Mouse (Mus musculus) forebrain, embryonic 14.5 days (tissue): Measurements from ENCODE around the gene Ppfibp1. TPM values are rescaled to one million over a fixed set of nuclear protein-coding genes. Genes with fewer than 3 reads are reported as not detected.

Experiments
- ATAC-seq: fragments of 200-750 bp; cut with Nextera tagmentation; 2 replicates; pipeline ENCODE4 v1.8.0; 2017; ENCODE audit warnings: mild to moderate bottlenecking, moderate library complexity
- DNase-seq: peaks from one replicate; pipeline ENCODE4 v3.0.0-alpha.2; 2015; ENCODE audit warnings: low spot score
- H3K27ac ChIP-seq: fragments of 300-500 bp; sonication (generic); 2 replicates; pipeline ENCODE4 v1.5.1; 2014; ENCODE audit warnings: low read depth, mild to moderate bottlenecking, control low read depth, low read length, moderate library complexity
- H3K27me3 ChIP-seq: fragments of 300-500 bp; sonication (generic); replicated peaks from 2 replicates; pipeline ENCODE4 v1.6.1; 2014; ENCODE audit warnings: low read length, control low read depth, mixed read lengths; ENCODE audit not compliant: control insufficient read depth, insufficient read depth
- H3K36me3 ChIP-seq: fragments of 300-500 bp; sonication (generic); 2 replicates; pipeline ENCODE4 v1.6.1; 2014; ENCODE audit warnings: low read length, control low read depth; ENCODE audit not compliant: control insufficient read depth, insufficient read depth
- H3K4me1 ChIP-seq: fragments of 300-500 bp; sonication (generic); 2 replicates; pipeline ENCODE4 v1.6.1; 2014; ENCODE audit warnings: antibody characterized with exemption, low read length, control low read depth; ENCODE audit not compliant: control insufficient read depth, insufficient read depth
- H3K4me2 ChIP-seq: fragments of 300-500 bp; sonication (generic); 2 replicates; pipeline ENCODE4 v1.6.1; 2014; ENCODE audit warnings: mild to moderate bottlenecking, control low read depth, low read length
- H3K4me3 ChIP-seq: fragments of 300-500 bp; sonication (generic); 2 replicates; pipeline ENCODE4 v1.5.1; 2014; ENCODE audit warnings: low read depth, low read length, control low read depth
- H3K9ac ChIP-seq: fragments of 300-500 bp; sonication (generic); 2 replicates; pipeline ENCODE4 v1.6.1; 2014; ENCODE audit warnings: mild to moderate bottlenecking, low read length, control low read depth, moderate library complexity
- H3K9me3 ChIP-seq: fragments of 300-500 bp; sonication (generic); replicated peaks from 2 replicates; pipeline ENCODE4 v1.6.1; 2016; ENCODE audit warnings: low read length, control low read depth, mixed read lengths; ENCODE audit not compliant: control insufficient read depth
- WGBS: fragments of 180-500 bp; shearing (Covaris S2); extraction: QIAGEN DNeasy Blood & Tissue Kit; methylation state at CpG from one replicate; pipeline ENCODE4 v1.1.7; 2014; 5-methylcytosine and 5-hydroxymethylcytosine counted together
- polyA plus RNA-seq: library from polyadenylated mRNA; unstranded; fragments of >200 nt; fragmentation: Nextera tagmentation; extraction: Ambion mirVana; gene quantifications from 2 replicates; pipeline ENCODE4 v1.2.1, GENCODE M21; 2014

Gene Ppfibp1
- polyA plus RNA-seq, 1 experiment from 2014 or later: 10.9 TPM

GRCm38 (mm10) chr6:146955475-146955874 is 67.2 kb downstream of the Ppfibp1 start:
- no peak overlapping the region for H3K9ac ChIP-seq
- H3K4me3 ChIP-seq: no peak overlapping the region
- H3K36me3 ChIP-seq: no peaks in the 10 kb centered on the region
- no peaks in the 10 kb centered on the region for H3K9me3 ChIP-seq
- DNase-seq: no peak
- no peak for ATAC-seq
- peaks cover 4% of the 10 kb centered on the region; the same call in 1 of the 2 replicates for H3K4me1 ChIP-seq
- H3K4me2 ChIP-seq: no peak overlapping the region
- no peaks in the 10 kb centered on the region for H3K27me3 ChIP-seq
- WGBS: 69% methylated on average over 1 of the region's 1 CpGs
- no peak overlapping the region for H3K27ac ChIP-seq

GRCm38 (mm10) chr6:146955896-146956295 is 67.6 kb downstream of the Ppfibp1 start:
- DNase-seq: peak; percentile 11
- no peaks in the 10 kb centered on the region for H3K36me3 ChIP-seq
- 0 out of 2 replicates have a peak, but pooled peaks have one; percentile 10 for ATAC-seq
- no peaks in the 10 kb centered on the region for H3K9me3 ChIP-seq
- H3K9ac ChIP-seq: no peak overlapping the region
- H3K4me3 ChIP-seq: no peak overlapping the region
- H3K27ac ChIP-seq: no peak overlapping the region
- 4% methylated on average over 12 of the region's 12 CpGs for WGBS
- no peaks in the 10 kb centered on the region for H3K27me3 ChIP-seq
- H3K4me1 ChIP-seq: peaks cover 4% of the 10 kb centered on the region; the same call in 1 of the 2 replicates
- H3K4me2 ChIP-seq: no peak overlapping the region

DNA sequence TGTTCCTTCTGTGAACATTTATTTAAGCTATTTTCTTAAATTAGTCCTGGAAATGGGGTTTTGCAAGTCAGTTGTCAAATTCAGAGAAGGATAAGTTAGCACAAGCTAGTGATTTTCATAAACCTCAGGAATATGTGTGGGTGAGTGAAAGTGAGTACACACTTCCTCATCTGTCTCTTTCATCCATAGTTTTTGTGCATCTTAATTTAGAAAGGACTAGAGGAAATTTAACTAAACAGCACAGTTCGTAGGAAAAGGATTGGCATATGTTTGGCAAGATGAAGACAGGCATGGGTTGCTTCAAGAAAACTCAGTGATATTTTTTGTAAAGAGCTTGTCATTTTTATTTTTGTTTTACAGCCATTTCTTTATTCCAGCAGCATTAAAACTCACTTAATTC is 68.7 kb downstream of the Ppfibp1 start:
- H3K4me1 ChIP-seq: peaks cover 4% of the 10 kb centered on the region; the same call in 1 of the 2 replicates
- no peaks in the 10 kb centered on the region for H3K36me3 ChIP-seq
- ATAC-seq (no peak), DNase-seq (no peak)
- H3K27ac ChIP-seq: no peak overlapping the region
- H3K9me3 ChIP-seq: no peaks in the 10 kb centered on the region
- no peaks in the 10 kb centered on the region for H3K27me3 ChIP-seq
- WGBS: 83% methylated on average over 1 of the region's 1 CpGs
- no peak overlapping the region for H3K4me2 ChIP-seq
- H3K9ac ChIP-seq: no peak overlapping the region
- no peak overlapping the region for H3K4me3 ChIP-seq

- no peak overlapping the region for H3K9ac ChIP-seq
- ATAC-seq: no peak
- 77% methylated on average over 1 of the region's 1 CpGs for WGBS
- H3K4me2 ChIP-seq: no peak overlapping the region
- DNase-seq: no peak
- no peak overlapping the region for H3K4me3 ChIP-seq
- no peaks in the 10 kb centered on the region for H3K27me3 ChIP-seq
- H3K27ac ChIP-seq: no peak overlapping the region
- H3K36me3 ChIP-seq: no peaks in the 10 kb centered on the region
- peaks cover 4% of the 10 kb centered on the region; the same call in 1 of the 2 replicates for H3K4me1 ChIP-seq
- H3K9me3 ChIP-seq: no peaks in the 10 kb centered on the region
These were observed 70.4 kb downstream of the Ppfibp1 start for GRCm38 (mm10) chr6:146958694-146959093.

GRCm38 (mm10) chr6:146959908-146960680 is 71.8 kb downstream of the Ppfibp1 start:
- Histone ChIP-seq H3K27me3 (no peaks in the 10 kb centered on the region), H3K27ac (no peak overlapping the region), H3K4me1 (peaks cover 4% of the 10 kb centered on the region; the same call in 1 of the 2 replicates), H3K36me3 (no peaks in the 10 kb centered on the region), H3K9ac (no peak overlapping the region), H3K4me2 (no peak overlapping the region), H3K4me3 (no peak overlapping the region), H3K9me3 (no peaks in the 10 kb centered on the region)
- DNase-seq: no peak
- WGBS: 89% methylated on average over 9 of the region's 9 CpGs
- ATAC-seq: no peak

DNA sequence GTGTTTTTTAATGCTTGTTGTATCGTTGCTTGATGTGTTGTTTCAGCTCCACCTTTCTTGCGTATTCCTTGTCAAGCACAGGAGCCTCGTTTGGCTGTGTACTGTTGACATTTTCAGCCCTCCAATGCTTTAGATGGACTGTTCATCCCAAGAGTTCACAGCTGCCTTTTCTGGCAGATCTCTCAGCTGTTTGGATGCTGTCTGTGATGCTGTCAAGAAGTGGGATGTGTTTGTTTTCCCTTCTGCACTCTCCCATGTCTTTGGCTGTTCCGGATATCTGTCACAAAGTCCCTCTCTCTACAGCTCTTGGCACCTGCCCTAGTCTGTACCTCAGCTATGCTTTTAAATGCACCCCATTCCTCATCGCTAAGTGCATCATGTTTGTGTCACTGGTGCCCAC is 72.7 kb downstream of the Ppfibp1 start:
- Histone ChIP-seq H3K27ac (no peak overlapping the region), H3K36me3 (no peaks in the 10 kb centered on the region), H3K4me1 (peaks cover 1% of the 10 kb centered on the region; the same call in 1 of the 2 replicates), H3K27me3 (no peaks in the 10 kb centered on the region), H3K9ac (no peak overlapping the region), H3K4me2 (no peak overlapping the region), H3K9me3 (no peaks in the 10 kb centered on the region), H3K4me3 (no peak overlapping the region)
- DNase-seq: no peak
- WGBS: 79% methylated on average over 5 of the region's 5 CpGs
- no peak for ATAC-seq

DNA sequence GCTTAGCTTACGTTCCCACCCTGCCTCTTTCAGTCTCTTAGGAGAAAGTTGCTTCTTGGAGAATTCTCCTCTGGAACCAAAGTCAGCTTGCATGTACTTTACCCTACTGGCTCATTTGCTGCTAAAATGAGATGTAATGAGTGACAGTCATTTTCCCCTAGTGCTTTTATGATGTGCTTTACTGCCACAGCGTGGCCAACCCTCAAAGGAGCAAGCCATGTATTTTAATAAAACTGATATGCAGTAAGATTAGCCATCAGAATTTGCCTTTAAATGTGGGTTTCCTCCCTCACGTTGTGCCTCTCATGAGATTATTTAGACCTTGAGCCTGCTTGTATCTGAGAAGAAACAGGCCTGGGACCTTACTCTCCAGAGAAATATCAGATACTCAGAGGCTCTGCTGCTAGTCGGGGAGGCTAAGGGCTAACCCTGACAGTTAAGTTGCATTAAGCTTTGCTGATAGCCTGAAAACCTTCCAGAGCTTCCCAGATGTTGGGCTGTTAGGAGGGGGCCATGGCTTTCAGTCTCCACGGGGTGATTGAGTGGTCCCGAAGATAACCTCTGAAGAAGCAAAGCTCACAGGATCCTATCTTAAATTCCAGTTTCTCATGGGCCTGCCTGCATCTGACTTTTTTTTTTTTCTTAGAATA is 73.7 kb downstream of the Ppfibp1 start:
- Histone ChIP-seq H3K4me3 (no peak overlapping the region), H3K4me2 (no peak overlapping the region), H3K27ac (no peak overlapping the region), H3K9ac (no peak overlapping the region), H3K27me3 (no peaks in the 10 kb centered on the region), H3K4me1 (no peaks in the 10 kb centered on the region), H3K36me3 (no peaks in the 10 kb centered on the region), H3K9me3 (no peaks in the 10 kb centered on the region)
- DNase-seq: no peak
- WGBS: 85% methylated on average over 6 of the region's 6 CpGs
- ATAC-seq: no peak

DNA sequence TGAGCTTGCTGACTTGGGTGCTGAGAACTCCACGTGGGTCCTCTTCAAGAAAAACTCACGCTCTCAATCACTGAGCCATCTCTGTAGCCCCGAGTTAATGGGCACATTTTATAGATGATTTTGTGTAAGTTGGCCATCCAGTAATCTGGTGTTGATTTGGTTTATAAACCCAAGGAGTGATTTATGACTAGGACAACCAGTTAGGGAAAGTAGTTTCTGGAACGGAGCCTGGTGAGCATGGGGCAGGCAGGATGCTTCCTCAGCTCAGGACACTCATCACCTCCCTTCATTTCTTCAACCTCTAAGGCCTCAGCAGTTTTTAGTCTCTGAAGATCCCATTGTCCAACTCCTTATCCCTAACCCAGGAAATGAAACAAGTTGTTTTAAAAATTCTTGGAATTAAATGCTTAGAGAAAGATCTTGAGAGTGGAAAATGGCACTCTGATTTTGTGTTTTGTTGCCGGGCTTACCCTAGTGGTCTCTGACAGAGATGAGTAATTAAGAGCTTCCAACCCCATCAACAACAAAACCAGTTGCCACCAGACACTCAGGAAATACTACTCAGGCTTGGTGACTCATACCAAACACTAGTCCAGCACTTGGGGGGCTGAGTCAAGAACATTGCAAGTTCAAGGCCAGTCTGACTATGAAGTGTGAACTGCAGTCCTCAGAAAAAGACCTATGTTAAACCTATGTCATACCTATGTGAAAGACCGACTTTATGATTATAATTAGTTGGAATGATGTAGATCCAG is 75.3 kb downstream of the Ppfibp1 start:
- Histone ChIP-seq H3K27ac (no peak overlapping the region), H3K27me3 (no peaks in the 10 kb centered on the region), H3K36me3 (no peaks in the 10 kb centered on the region), H3K4me1 (no peaks in the 10 kb centered on the region), H3K4me3 (no peak overlapping the region), H3K4me2 (no peak overlapping the region), H3K9ac (no peak overlapping the region), H3K9me3 (no peaks in the 10 kb centered on the region)
- DNase-seq (no peak), ATAC-seq (no peak)
- 94% methylated on average over 6 of the region's 6 CpGs for WGBS
